Mouse (Mus musculus) testis, adult 2 months (tissue): ENCODE measurements around the gene Rbm34. TPM values are rescaled to one million over a fixed set of nuclear protein-coding genes. Genes with fewer than 3 reads are reported as not detected.
A peak's percentile ranks its signal among the peaks of the same experiment; 100 is the strongest.

Experiments used
- H3K27ac ChIP-seq: fragments of 200-500 bp; 2 replicates; pipeline ENCODE4 v1.5.1; 2012; ENCODE audit warnings: low read depth, low read length; ENCODE audit not compliant: control insufficient read depth, insufficient read depth
- H3K27me3 ChIP-seq: fragments of 200-500 bp; 2 replicates; pipeline ENCODE4 v1.6.1; 2012; ENCODE audit warnings: mild to moderate bottlenecking, low read length, moderate library complexity; ENCODE audit not compliant: control insufficient read depth, insufficient read depth
- H3K36me3 ChIP-seq: fragments of 200-500 bp; 2 replicates; pipeline ENCODE4 v1.6.1; 2012; ENCODE audit warnings: mild to moderate bottlenecking, low read length; ENCODE audit not compliant: control insufficient read depth, insufficient read depth
- H3K4me1 ChIP-seq: fragments of 200-500 bp; 2 replicates; pipeline ENCODE4 v1.6.1; 2012; ENCODE audit warnings: low read length; ENCODE audit not compliant: control insufficient read depth, insufficient read depth
- H3K4me3 ChIP-seq: fragments of 200-500 bp; 2 replicates; pipeline ENCODE4 v1.5.1; 2012; ENCODE audit warnings: low read depth, mild to moderate bottlenecking, low read length, moderate library complexity, mixed read lengths; ENCODE audit not compliant: control insufficient read depth
- CTCF ChIP-seq: fragments of 200-500 bp; IDR thresholded peaks from 2 replicates; pipeline ENCODE4 v1.5.1; 2012; ENCODE audit warnings: low read depth, mild to moderate bottlenecking, inconsistent platforms, low read length, moderate library complexity; ENCODE audit not compliant: control insufficient read depth, insufficient read depth, insufficient replicate concordance
- POLR2A ChIP-seq: fragments of 200-500 bp; IDR thresholded peaks from 2 replicates; pipeline ENCODE4 v1.6.1; 2012; ENCODE audit warnings: low read depth, mild to moderate bottlenecking, inconsistent platforms, low read length, moderate library complexity; ENCODE audit not compliant: control insufficient read depth
- polyA plus RNA-seq: library from polyadenylated mRNA; depleted of rRNA; stranded (reverse); fragments of >200 nt; gene quantifications from 2 replicates; pipeline ENCODE4 v1.2.3, GENCODE M21; 2012

Rbm34 gene
- polyA plus RNA-seq, 1 experiment: 2.6 TPM

GRCm38 (mm10) chr8:126972649-126973048, 1.8 kb upstream of the Rbm34 start:
- Histone ChIP-seq H3K4me3 (no peak overlapping the region), H3K4me1 (no peaks in the 10 kb centered on the region; the same call in none of the 2 replicates), H3K36me3 (no peaks in the 10 kb centered on the region), H3K27ac (no peak overlapping the region), H3K27me3 (no peaks in the 10 kb centered on the region)
- no peak for TF ChIP-seq CTCF
- TF ChIP-seq POLR2A: no peak

- Histone ChIP-seq H3K4me3 (no peak overlapping the region), H3K4me1 (no peaks in the 10 kb centered on the region; the same call in none of the 2 replicates), H3K27me3 (no peaks in the 10 kb centered on the region), H3K36me3 (no peaks in the 10 kb centered on the region), H3K27ac (no peak overlapping the region)
- TF ChIP-seq POLR2A (no peak), CTCF (no peak)
Measured at GRCm38 (mm10) chr8:126972102-126972501, 1.2 kb upstream of the Rbm34 start.

GRCm38 (mm10) chr8:126971314-126971664, 418 bp upstream of the Rbm34 start:
- TF ChIP-seq CTCF: no peak
- TF ChIP-seq POLR2A: no peak
- Histone ChIP-seq H3K4me3 (peak overlapping the region; percentile 92), H3K36me3 (no peaks in the 10 kb centered on the region), H3K27me3 (no peaks in the 10 kb centered on the region), H3K27ac (peak overlapping the region; percentile 84), H3K4me1 (no peaks in the 10 kb centered on the region; the same call in none of the 2 replicates)

- H3K27me3 ChIP-seq: no peaks in the 10 kb centered on the region
- H3K36me3 ChIP-seq: no peaks in the 10 kb centered on the region
- no peak overlapping the region for H3K4me3 ChIP-seq
- no peak for TF ChIP-seq CTCF
- no peak for TF ChIP-seq POLR2A
- no peak overlapping the region for H3K27ac ChIP-seq
- H3K4me1 ChIP-seq: no peaks in the 10 kb centered on the region; the same call in none of the 2 replicates
Measured at GRCm38 (mm10) chr8:126969546-126969945, 1.3 kb downstream of the Rbm34 start.

- peaks cover 1% of the 10 kb centered on the region; the same call in 1 of the 2 replicates for H3K36me3 ChIP-seq
Measured at GRCm38 (mm10) chr8:126968107-126968506, 2.8 kb downstream of the Rbm34 start.

GRCm38 (mm10) chr8:126965246-126965645, 5.6 kb downstream of the Rbm34 start:
- no peak overlapping the region for H3K4me3 ChIP-seq
- H3K36me3 ChIP-seq: peaks cover 1% of the 10 kb centered on the region; the same call in 1 of the 2 replicates
- TF ChIP-seq CTCF (no peak), POLR2A (no peak)
- H3K27me3 ChIP-seq: no peaks in the 10 kb centered on the region
- no peak overlapping the region for H3K27ac ChIP-seq
- no peaks in the 10 kb centered on the region; the same call in 1 of the 2 replicates for H3K4me1 ChIP-seq

More at GRCm38 (mm10) chr8:126968107-126968506, 2.8 kb downstream of the Rbm34 start:
- Histone ChIP-seq H3K27ac (no peak overlapping the region), H3K27me3 (no peaks in the 10 kb centered on the region), H3K4me1 (no peaks in the 10 kb centered on the region; the same call in none of the 2 replicates), H3K4me3 (no peak overlapping the region)
- TF ChIP-seq POLR2A (no peak), CTCF (no peak)

GRCm38 (mm10) chr8:126962871-126963270, 8.0 kb downstream of the Rbm34 start:
- peaks cover 1% of the 10 kb centered on the region; the same call in 1 of the 2 replicates for H3K36me3 ChIP-seq
- H3K4me3 ChIP-seq: no peak overlapping the region
- no peaks in the 10 kb centered on the region for H3K27me3 ChIP-seq
- H3K27ac ChIP-seq: no peak overlapping the region
- no peak for TF ChIP-seq CTCF
- TF ChIP-seq POLR2A: no peak
- no peaks in the 10 kb centered on the region for H3K4me1 ChIP-seq
